Mouse (Mus musculus): ENCODE measurements around the gene Mgea5.

Gene Mgea5

GRCm38 (mm10) chr19:45796061-45796556, 12.5 kb upstream of the Mgea5 start:
- DNase-seq (ENCODE audit: low read depth, low spot score): no peak

GRCm38 (mm10) chr19:45795406-45795944, 11.8 kb upstream of the Mgea5 start:
- no peak for DNase-seq (ENCODE audit: low read depth, low spot score)

GRCm38 (mm10) chr19:45794718-45795117, 11.1 kb upstream of the Mgea5 start:
- no peak for DNase-seq (ENCODE audit: low read depth, low spot score)

GRCm38 (mm10) chr19:45792404-45792803, 8.8 kb upstream of the Mgea5 start:
- DNase-seq (ENCODE audit: low read depth, low spot score): no peak

- no peak for DNase-seq (ENCODE audit: low read depth, low spot score)
Measured at GRCm38 (mm10) chr19:45789888-45790874, 6.5 kb upstream of the Mgea5 start.

- no peak for DNase-seq (ENCODE audit: low read depth, low spot score)
Measured at GRCm38 (mm10) chr19:45789365-45789764, 5.7 kb upstream of the Mgea5 start.

GRCm38 (mm10) chr19:45788337-45788736, 4.7 kb upstream of the Mgea5 start:
- DNase-seq (ENCODE audit: low read depth, low spot score): no peak

- DNase-seq (ENCODE audit: low read depth, low spot score): no peak
Measured at GRCm38 (mm10) chr19:45787450-45787849, 3.8 kb upstream of the Mgea5 start.

- no peak for DNase-seq (ENCODE audit: low read depth, low spot score)
Measured at GRCm38 (mm10) chr19:45785470-45785869, 1.8 kb upstream of the Mgea5 start.

GRCm38 (mm10) chr19:45783933-45784576, 418 bp upstream of the Mgea5 start:
- DNase-seq (ENCODE audit: low read depth, low spot score): no peak

GRCm38 (mm10) chr19:45782315-45783001, 1.2 kb downstream of the Mgea5 start:
- DNase-seq (ENCODE audit: low read depth, low spot score): peak; percentile 54

- DNase-seq (ENCODE audit: low read depth, low spot score): no peak
Measured at GRCm38 (mm10) chr19:45781676-45782075, 2.0 kb downstream of the Mgea5 start.

- DNase-seq (ENCODE audit: low read depth, low spot score): no peak
Measured at GRCm38 (mm10) chr19:45780350-45780915, 3.2 kb downstream of the Mgea5 start.

GRCm38 (mm10) chr19:45775486-45775885, 8.2 kb downstream of the Mgea5 start:
- no peak for DNase-seq (ENCODE audit: low read depth, low spot score)

GRCm38 (mm10) chr19:45771501-45771900, 12.1 kb downstream of the Mgea5 start:
- DNase-seq (ENCODE audit: low read depth, low spot score): no peak

GRCm38 (mm10) chr19:45760810-45761209, 22.8 kb downstream of the Mgea5 start:
- DNase-seq (ENCODE audit: low read depth, low spot score): no peak

GRCm38 (mm10) chr19:45758671-45759070, 25.0 kb downstream of the Mgea5 start:
- DNase-seq (ENCODE audit: low read depth, low spot score): no peak

- DNase-seq (ENCODE audit: low read depth, low spot score): no peak
Measured at GRCm38 (mm10) chr19:45753551-45753950, 30.1 kb downstream of the Mgea5 start.

- no peak for DNase-seq (ENCODE audit: low read depth, low spot score)
Measured at GRCm38 (mm10) chr19:45751881-45752280, 31.8 kb downstream of the Mgea5 start.

- DNase-seq (ENCODE audit: low read depth, low spot score): peak; percentile 70
Measured at GRCm38 (mm10) chr19:45749243-45750043, 34.2 kb downstream of the Mgea5 start, which contains the start of gene Npm3. Gene Npm3, minus strand, starts transcription at chr19:45749591.

All from embryo, embryonic 11.5 days (tissue).